Mouse (Mus musculus): ENCODE data around the gene Lsg1. TPM values are rescaled to one million over a fixed set of nuclear protein-coding genes. Genes with fewer than 3 reads are reported as not detected.

Gene Lsg1
- polyA plus RNA-seq, 1 experiment from 2014 or later = 37.5 TPM

DNA sequence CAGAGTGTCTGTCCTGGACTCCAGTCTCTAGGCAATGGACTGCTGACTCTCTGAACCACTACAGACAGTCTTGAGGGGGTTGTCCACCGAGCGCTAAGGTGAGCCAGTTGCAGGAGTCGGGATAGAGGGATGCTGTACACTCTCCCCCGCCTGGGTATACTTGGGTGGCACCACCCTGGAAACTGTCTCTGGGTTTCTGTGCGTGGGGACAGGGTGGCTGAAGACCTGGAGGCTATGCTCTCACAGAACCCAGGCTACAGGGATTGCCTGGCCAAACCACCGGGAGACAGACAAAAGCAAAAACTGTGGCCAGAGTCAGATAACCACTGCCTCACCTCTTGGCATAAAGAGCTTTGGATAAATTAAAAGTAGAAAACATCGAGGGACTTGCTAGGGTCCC is 37.9 kb downstream of the Lsg1 start:
- Histone ChIP-seq H3K27me3 (ENCODE audit: control insufficient read depth, insufficient read depth, low read length) (no peaks in the 10 kb centered on the region), H3K4me2 (ENCODE audit: low read depth, low read length) (peak overlapping the region; percentile 69), H3K27ac (ENCODE audit: low read length) (no peak overlapping the region), H3K4me3 (ENCODE audit: low read length) (peak overlapping the region; percentile 77), H3K9ac (ENCODE audit: low read length) (peak overlapping the region; percentile 94), H3K36me3 (ENCODE audit: control insufficient read depth, insufficient read depth) (peaks cover 17% of the 10 kb centered on the region), H3K4me1 (ENCODE audit: control insufficient read depth, insufficient read depth, low read length) (peaks cover 26% of the 10 kb centered on the region), H3K9me3 (replicated peaks; ENCODE audit: control insufficient read depth, low read length) (peaks cover 6% of the 10 kb centered on the region; the same call in 1 of the 2 replicates)
- 73% methylated on average over 7 of the region's 7 CpGs for WGBS
- ATAC-seq (replicated peaks; ENCODE audit: extremely low read depth, insufficient read depth, low FRiP score) = no peak

GRCm38 (mm10) chr16:30548291-30548690 is 39.1 kb downstream of the Lsg1 start:
- ATAC-seq (replicated peaks; ENCODE audit: extremely low read depth, insufficient read depth, low FRiP score) = no peak
- peaks cover 22% of the 10 kb centered on the region for H3K4me1 ChIP-seq (ENCODE audit: control insufficient read depth, insufficient read depth, low read length)
- H3K9ac ChIP-seq (ENCODE audit: low read length) = no peak overlapping the region
- no peak overlapping the region for H3K27ac ChIP-seq (ENCODE audit: low read length)
- WGBS = 92% methylated on average over 5 of the region's 5 CpGs
- no peak overlapping the region for H3K4me2 ChIP-seq (ENCODE audit: low read depth, low read length)
- H3K9me3 ChIP-seq (replicated peaks; ENCODE audit: control insufficient read depth, low read length) = 0 out of 2 replicates have a peak, but pooled peaks cover 3% of the 10 kb centered on the region
- H3K4me3 ChIP-seq (ENCODE audit: low read length) = no peak overlapping the region
- peaks cover 17% of the 10 kb centered on the region for H3K36me3 ChIP-seq (ENCODE audit: control insufficient read depth, insufficient read depth)
- H3K27me3 ChIP-seq (ENCODE audit: control insufficient read depth, insufficient read depth, low read length) = no peaks in the 10 kb centered on the region

DNA sequence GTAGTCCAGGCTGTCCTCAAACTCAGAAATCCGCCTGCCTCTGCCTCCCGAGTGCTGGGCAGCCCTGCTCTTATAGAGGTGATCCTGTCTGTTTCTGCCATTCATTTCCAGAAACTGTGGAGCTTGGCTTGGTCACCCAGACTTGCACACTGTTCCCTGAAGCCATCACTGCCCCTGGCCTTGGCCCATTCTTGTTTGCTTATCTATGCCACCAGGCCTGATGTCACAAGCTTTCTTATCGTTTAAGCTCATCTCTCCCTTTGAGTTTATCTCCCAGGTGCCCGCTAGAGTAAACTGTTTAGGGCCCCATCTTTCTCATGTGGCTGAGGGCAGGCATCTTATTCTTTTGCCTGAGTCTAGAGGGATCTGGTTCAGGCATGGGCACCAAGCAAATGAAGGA is 42.7 kb downstream of the Lsg1 start:
- no peak overlapping the region for H3K27ac ChIP-seq (ENCODE audit: low read length)
- H3K4me2 ChIP-seq (ENCODE audit: low read depth, low read length) = no peak overlapping the region
- H3K4me3 ChIP-seq (ENCODE audit: low read length) = no peak overlapping the region
- H3K9me3 ChIP-seq (replicated peaks; ENCODE audit: control insufficient read depth, low read length) = 0 out of 2 replicates have a peak, but pooled peaks cover 3% of the 10 kb centered on the region
- H3K4me1 ChIP-seq (ENCODE audit: control insufficient read depth, insufficient read depth, low read length) = peaks cover 2% of the 10 kb centered on the region
- peaks cover 17% of the 10 kb centered on the region for H3K36me3 ChIP-seq (ENCODE audit: control insufficient read depth, insufficient read depth)
- 70% methylated on average over 4 of the region's 4 CpGs for WGBS
- no peak overlapping the region for H3K9ac ChIP-seq (ENCODE audit: low read length)
- ATAC-seq (replicated peaks; ENCODE audit: extremely low read depth, insufficient read depth, low FRiP score) = no peak
- no peaks in the 10 kb centered on the region for H3K27me3 ChIP-seq (ENCODE audit: control insufficient read depth, insufficient read depth, low read length)

GRCm38 (mm10) chr16:30543386-30543785 is 44.0 kb downstream of the Lsg1 start:
- Histone ChIP-seq H3K9me3 (replicated peaks; ENCODE audit: control insufficient read depth, low read length) (0 out of 2 replicates have a peak, but pooled peaks cover 3% of the 10 kb centered on the region), H3K4me1 (ENCODE audit: control insufficient read depth, insufficient read depth, low read length) (no peaks in the 10 kb centered on the region; the same call in 1 of the 2 replicates), H3K9ac (ENCODE audit: low read length) (no peak overlapping the region), H3K27ac (ENCODE audit: low read length) (no peak overlapping the region), H3K36me3 (ENCODE audit: control insufficient read depth, insufficient read depth) (peaks cover 17% of the 10 kb centered on the region), H3K4me3 (ENCODE audit: low read length) (no peak overlapping the region), H3K27me3 (ENCODE audit: control insufficient read depth, insufficient read depth, low read length) (no peaks in the 10 kb centered on the region), H3K4me2 (ENCODE audit: low read depth, low read length) (no peak overlapping the region)
- 88% methylated on average over 9 of the region's 9 CpGs for whole genome bisulfite sequencing
- no peak for ATAC-seq (replicated peaks; ENCODE audit: extremely low read depth, insufficient read depth, low FRiP score)

DNA sequence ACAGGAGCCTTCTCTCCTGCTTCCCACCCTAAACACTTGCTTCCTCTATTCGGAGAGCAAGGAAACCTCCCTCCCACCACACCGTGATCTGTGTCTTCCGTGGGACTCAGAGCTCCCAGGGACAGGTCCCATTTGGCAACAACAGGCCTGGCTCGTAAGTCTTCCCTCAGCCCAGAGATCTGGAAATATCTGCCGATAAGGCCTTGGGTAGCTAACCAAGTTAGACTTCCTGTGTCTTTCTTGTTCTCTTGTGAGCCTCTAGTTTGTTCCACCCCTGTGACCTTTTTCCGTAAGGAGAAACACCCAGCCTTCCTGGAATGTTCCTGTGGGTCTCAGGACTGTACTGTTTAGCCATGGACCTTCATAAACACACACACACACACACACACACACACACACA is 44.6 kb downstream of the Lsg1 start:
- no peak for ATAC-seq (replicated peaks; ENCODE audit: extremely low read depth, insufficient read depth, low FRiP score)
- Histone ChIP-seq H3K36me3 (ENCODE audit: control insufficient read depth, insufficient read depth) (peaks cover 17% of the 10 kb centered on the region), H3K27ac (ENCODE audit: low read length) (no peak overlapping the region), H3K4me2 (ENCODE audit: low read depth, low read length) (no peak overlapping the region), H3K27me3 (ENCODE audit: control insufficient read depth, insufficient read depth, low read length) (no peaks in the 10 kb centered on the region), H3K9ac (ENCODE audit: low read length) (no peak overlapping the region), H3K4me3 (ENCODE audit: low read length) (no peak overlapping the region), H3K9me3 (replicated peaks; ENCODE audit: control insufficient read depth, low read length) (0 out of 2 replicates have a peak, but pooled peaks cover 3% of the 10 kb centered on the region), H3K4me1 (ENCODE audit: control insufficient read depth, insufficient read depth, low read length) (no peaks in the 10 kb centered on the region; the same call in 1 of the 2 replicates)
- WGBS = 59% methylated on average over 6 of the region's 6 CpGs

DNA sequence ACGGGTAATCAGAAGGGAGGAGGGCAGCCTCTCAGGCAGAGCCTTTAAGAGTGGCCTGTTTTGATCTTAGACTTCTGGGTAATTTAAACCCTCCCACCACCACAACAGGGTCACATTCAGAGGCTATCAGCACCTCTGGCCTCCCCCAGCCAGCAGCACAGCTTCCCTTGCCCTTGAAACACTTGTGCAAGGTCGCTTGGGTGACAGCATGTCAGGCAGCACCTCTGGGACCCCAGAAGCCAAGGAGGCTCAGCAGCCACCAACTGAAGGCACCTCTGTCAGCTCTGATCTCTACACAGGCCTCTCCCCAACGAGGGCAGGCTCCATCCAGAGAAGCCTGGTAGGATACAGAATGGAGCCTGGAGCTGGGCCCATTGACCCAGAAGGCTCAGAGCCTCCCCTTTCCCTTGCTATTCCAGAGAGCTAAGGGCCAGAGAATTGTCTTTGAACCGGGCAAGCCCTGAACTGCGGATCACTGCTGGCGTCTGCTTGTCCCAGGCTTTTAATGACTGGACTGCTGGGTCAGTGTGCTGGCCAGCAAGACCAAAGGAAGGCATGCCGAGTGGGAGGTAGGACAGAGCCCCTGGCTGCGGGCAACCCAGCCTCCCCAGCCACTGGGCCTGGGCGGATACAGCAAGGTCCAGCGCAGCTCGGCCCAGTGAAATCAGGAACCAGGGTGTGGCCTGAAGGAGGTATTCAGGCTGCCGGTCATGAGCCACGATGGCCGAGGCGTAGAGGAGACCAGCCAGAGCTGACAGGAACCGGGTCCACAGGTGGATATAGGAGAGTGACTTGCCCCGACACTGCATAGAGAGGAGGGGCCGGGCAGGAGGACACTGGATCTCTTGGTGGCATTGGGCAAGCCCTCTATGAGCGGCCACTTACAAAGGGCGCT is 47.0 kb downstream of the Lsg1 start:
- peak overlapping the region; percentile 4 for H3K4me3 ChIP-seq (ENCODE audit: low read length)
- peak overlapping the region; percentile 42 for H3K9ac ChIP-seq (ENCODE audit: low read length)
- ATAC-seq (replicated peaks; ENCODE audit: extremely low read depth, insufficient read depth, low FRiP score) = peak; percentile 68
- 51% methylated on average over 20 of the region's 20 CpGs for WGBS
- H3K27me3 ChIP-seq (ENCODE audit: control insufficient read depth, insufficient read depth, low read length) = no peaks in the 10 kb centered on the region
- peaks cover 11% of the 10 kb centered on the region for H3K4me1 ChIP-seq (ENCODE audit: control insufficient read depth, insufficient read depth, low read length)
- peak overlapping the region; percentile 86 for H3K27ac ChIP-seq (ENCODE audit: low read length)
- H3K9me3 ChIP-seq (replicated peaks; ENCODE audit: control insufficient read depth, low read length) = no peaks in the 10 kb centered on the region
- H3K36me3 ChIP-seq (ENCODE audit: control insufficient read depth, insufficient read depth) = peaks cover 6% of the 10 kb centered on the region
- peak overlapping the region; percentile 33 for H3K4me2 ChIP-seq (ENCODE audit: low read depth, low read length)

GRCm38 (mm10) chr16:30539433-30539832 is 48.0 kb downstream of the Lsg1 start:
- H3K4me1 ChIP-seq (ENCODE audit: control insufficient read depth, insufficient read depth, low read length) = peaks cover 11% of the 10 kb centered on the region

DNA sequence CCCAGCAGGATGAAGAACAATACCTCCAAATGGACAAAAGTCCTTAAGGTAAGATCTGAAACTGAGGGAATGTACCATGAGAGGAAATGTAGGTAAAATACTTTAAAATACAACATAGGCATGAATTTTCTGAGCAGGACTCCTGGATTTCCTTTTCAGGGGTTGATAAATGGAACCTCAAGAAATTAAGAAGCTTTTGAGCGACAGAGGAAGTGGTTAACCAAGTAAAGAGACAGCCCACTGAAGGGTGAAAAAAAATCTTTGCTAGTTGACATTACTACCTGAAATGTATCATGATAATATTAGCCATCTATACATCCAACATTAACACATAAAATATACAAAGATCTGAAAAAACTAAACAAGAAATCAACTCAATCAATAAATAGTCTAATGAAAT is 52.3 kb downstream of the Lsg1 start:
- no peak overlapping the region for H3K9ac ChIP-seq (ENCODE audit: low read length)
- H3K4me3 ChIP-seq (ENCODE audit: low read length) = no peak overlapping the region
- WGBS = 87% methylated on average over 1 of the region's 1 CpGs
- no peaks in the 10 kb centered on the region for H3K36me3 ChIP-seq (ENCODE audit: control insufficient read depth, insufficient read depth)
- no peaks in the 10 kb centered on the region for H3K27me3 ChIP-seq (ENCODE audit: control insufficient read depth, insufficient read depth, low read length)
- no peak overlapping the region for H3K4me2 ChIP-seq (ENCODE audit: low read depth, low read length)
- ATAC-seq (replicated peaks; ENCODE audit: extremely low read depth, insufficient read depth, low FRiP score) = no peak
- no peaks in the 10 kb centered on the region for H3K9me3 ChIP-seq (replicated peaks; ENCODE audit: control insufficient read depth, low read length)
- no peak overlapping the region for H3K27ac ChIP-seq (ENCODE audit: low read length)
- H3K4me1 ChIP-seq (ENCODE audit: control insufficient read depth, insufficient read depth, low read length) = peaks cover 13% of the 10 kb centered on the region

More at GRCm38 (mm10) chr16:30539433-30539832, 48.0 kb downstream of the Lsg1 start:
- WGBS = 22% methylated on average over 10 of the region's 10 CpGs
- no peak overlapping the region for H3K4me3 ChIP-seq (ENCODE audit: low read length)
- H3K27ac ChIP-seq (ENCODE audit: low read length) = peak overlapping the region; percentile 86
- no peaks in the 10 kb centered on the region for H3K36me3 ChIP-seq (ENCODE audit: control insufficient read depth, insufficient read depth)
- H3K4me2 ChIP-seq (ENCODE audit: low read depth, low read length) = no peak overlapping the region
- no peaks in the 10 kb centered on the region for H3K27me3 ChIP-seq (ENCODE audit: control insufficient read depth, insufficient read depth, low read length)
- ATAC-seq (replicated peaks; ENCODE audit: extremely low read depth, insufficient read depth, low FRiP score) = no peak; the same call in 1 of the 2 replicates
- no peaks in the 10 kb centered on the region for H3K9me3 ChIP-seq (replicated peaks; ENCODE audit: control insufficient read depth, low read length)
- no peak overlapping the region for H3K9ac ChIP-seq (ENCODE audit: low read length)

DNA sequence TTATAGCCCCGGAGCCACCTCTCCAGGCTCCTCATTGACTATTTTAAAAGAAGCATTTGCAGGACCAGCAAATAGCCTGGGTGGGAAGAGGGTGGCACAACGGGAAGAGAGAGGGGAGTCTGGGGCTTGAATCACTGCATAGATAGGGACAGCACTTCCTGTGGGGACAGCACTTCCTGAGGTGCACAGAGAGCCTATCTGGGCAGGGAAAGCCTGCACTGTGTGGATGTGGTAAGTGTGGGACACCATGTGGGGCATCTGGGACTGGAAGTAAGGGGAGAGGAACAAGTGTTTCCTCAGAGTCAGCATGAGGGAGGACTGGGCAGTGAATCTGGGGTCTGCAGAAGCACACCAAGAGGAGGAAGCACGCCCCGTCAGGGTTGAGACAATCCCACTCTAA is 53.8 kb downstream of the Lsg1 start:
- Histone ChIP-seq H3K9ac (ENCODE audit: low read length) (no peak overlapping the region), H3K4me1 (ENCODE audit: control insufficient read depth, insufficient read depth, low read length) (peaks cover 13% of the 10 kb centered on the region), H3K27ac (ENCODE audit: low read length) (no peak overlapping the region), H3K9me3 (replicated peaks; ENCODE audit: control insufficient read depth, low read length) (no peaks in the 10 kb centered on the region), H3K36me3 (ENCODE audit: control insufficient read depth, insufficient read depth) (peaks cover 7% of the 10 kb centered on the region; the same call in 1 of the 2 replicates), H3K27me3 (ENCODE audit: control insufficient read depth, insufficient read depth, low read length) (no peaks in the 10 kb centered on the region), H3K4me2 (ENCODE audit: low read depth, low read length) (no peak overlapping the region), H3K4me3 (ENCODE audit: low read length) (no peak overlapping the region)
- no peak for ATAC-seq (replicated peaks; ENCODE audit: extremely low read depth, insufficient read depth, low FRiP score)
- WGBS = 54% methylated on average over 4 of the region's 4 CpGs

Data from heart, embryonic 16.5 days (tissue).